Mouse (Mus musculus) kidney, adult 11 months (tissue): ENCODE measurements around the gene Msx1.

Source experiments
- DNase-seq: peaks from one replicate; pipeline ENCODE4 v3.0.0; 2022

Gene Msx1

GRCm38 (mm10) chr5:37825611-37826445 is 1.4 kb upstream of the Msx1 start:
- no peak for DNase-seq

DNA sequence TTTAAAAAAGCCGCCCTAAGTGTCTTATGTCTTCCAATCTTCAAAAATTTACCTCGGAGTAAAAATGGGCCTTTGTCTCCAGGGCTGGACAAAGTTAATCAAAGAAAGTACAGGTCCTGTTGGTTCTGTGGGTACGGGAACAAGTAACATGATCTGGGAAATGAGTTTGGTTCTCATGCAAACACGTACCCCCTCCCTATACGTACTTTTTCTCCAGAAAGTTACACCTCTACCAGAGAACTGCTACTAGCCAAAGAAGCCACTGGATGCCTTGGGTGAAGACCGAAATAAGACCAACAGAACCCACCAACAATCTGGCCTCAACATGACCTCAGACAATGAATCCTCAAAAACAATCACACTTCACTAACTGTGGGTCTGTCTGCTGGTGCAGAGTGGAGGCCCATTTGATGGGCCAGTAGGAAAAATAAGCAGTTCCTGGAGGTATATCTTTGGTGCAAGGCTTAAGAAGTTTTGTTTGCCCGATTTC is 773 bp upstream of the Msx1 start:
- no peak for DNase-seq

DNA sequence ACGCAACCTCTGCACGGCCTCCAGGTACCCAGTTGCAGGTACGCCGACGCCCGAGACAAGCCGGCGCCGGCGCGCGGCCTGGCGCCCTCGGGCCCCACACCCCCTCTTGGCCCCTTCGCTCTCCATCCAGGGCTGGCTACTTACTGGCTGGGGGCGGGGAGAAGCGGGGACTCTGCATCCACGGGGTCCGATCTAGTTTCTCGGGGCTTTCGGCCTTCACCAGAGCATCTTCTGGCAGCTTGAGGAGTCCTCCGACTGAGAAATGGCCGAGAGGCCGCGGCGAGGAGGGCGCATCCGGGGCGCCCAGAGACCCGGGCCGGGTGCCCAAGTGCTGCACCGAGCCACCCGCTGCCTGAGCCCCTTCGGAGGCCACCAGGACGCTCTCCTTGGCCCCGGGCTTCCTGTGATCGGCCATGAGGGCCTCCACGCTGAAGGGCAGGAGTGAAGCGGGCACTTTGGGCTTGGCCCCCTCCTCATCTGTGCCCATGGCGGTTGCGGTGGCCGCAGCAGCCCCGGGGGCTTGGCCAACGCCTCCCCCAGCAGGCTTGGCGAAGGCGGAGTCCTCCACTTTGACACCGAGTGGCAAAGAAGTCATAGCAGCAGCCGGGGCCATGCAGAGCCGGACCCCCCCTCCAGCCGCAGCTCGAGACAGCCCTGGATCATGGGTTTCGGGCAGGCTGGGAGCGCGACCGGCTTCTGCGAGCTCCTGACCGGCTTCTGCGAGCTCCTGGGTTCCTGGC is 492 bp downstream of the Msx1 start:
- no peak for DNase-seq

GRCm38 (mm10) chr5:37822791-37823720 is 1.3 kb downstream of the Msx1 start:
- DNase-seq: no peak

GRCm38 (mm10) chr5:37822116-37822707 is 2.2 kb downstream of the Msx1 start:
- DNase-seq: no peak

GRCm38 (mm10) chr5:37821111-37821601 is 3.2 kb downstream of the Msx1 start:
- DNase-seq: no peak

DNA sequence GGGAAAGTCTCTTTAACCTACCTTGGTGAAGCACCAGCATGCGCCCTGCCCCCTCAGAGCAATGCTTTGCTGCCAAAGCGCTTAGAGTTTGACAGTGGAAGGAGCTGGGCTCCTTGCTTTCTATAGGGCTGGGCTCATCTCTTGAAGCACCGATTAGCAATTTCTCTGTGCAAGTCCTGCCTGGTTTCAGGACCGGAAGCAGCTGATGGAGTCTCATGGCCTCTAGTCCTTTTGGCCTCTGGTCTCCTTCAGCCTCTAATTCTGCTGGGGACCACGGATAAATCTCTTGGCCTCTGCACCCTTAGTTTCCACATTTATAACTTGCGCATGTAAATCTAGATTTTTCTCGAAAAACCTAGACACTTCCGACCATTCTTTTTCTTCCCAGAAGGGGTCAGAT is 3.7 kb downstream of the Msx1 start:
- no peak for DNase-seq

DNA sequence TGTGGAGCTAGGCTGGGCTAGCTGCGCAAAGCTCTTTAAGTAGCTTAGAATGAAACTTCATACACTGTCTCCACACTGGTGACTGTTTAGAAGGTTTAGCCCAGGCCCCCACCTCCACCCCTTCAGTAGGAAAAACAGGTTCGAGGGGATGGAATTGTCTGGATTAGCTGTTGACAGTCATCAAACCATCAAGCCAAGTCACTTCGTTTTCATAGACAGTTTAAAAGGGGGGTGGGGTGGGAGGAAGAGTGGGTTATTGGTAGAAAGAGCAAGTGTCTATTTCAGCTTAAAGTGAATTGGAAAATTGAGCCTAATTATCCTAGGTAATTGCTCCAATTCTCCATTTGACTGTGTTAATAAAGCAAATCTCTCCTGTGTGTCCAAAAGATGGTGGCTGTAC is 4.4 kb downstream of the Msx1 start:
- no peak for DNase-seq

DNA sequence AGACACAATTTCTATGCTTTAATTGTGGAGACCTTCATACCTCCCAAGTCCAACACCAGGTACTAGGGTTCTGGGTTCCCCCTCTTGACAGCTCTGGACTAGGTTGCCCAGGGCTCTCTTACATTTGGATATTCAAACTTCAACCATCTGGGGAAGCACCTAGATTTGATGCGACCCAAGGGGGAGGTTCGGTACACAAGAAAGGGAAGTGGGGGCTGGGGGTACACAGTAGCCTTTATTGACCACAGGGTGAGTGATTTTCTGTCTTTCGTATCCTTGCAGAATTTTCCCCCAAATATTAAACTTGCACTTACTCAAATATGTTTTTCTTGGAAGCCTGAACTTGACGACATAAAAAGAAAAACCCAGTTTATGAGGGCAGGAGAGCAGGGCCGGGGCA is 4.8 kb downstream of the Msx1 start:
- DNase-seq: no peak

DNA sequence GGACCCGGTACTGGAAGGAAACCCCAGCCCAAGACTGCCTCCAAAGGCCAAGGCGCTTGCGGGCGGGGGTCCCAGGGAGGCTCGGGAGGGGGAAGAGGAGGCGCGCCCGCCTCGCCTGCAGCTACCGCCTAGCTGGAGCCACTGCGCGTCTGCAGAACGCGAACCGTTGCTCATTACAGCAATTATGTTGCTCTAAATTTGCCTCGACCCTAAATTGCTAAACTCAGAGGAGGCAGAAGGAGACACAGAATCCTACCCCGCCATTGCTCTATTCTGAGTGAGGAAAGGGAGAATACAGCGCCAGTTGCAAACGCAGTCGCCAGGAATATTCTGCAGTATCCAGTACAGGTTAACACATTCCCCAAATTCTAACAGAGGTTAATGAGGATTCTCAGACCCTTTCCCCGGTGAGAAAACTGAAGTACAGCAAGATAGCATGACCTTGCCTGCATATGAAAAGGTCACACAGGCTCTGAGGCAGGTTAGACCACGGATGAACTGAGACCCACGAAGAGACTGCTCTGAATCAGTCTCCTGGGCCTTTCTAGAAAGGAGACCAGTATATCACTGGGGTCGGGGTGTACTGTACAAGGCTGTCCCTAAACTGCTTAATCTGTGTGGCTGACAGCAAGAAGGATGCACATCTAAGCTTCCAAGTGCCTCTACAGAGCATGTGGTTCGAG is 5.7 kb downstream of the Msx1 start:
- DNase-seq: no peak

GRCm38 (mm10) chr5:37817658-37818532 is 6.5 kb downstream of the Msx1 start:
- no peak for DNase-seq

DNA sequence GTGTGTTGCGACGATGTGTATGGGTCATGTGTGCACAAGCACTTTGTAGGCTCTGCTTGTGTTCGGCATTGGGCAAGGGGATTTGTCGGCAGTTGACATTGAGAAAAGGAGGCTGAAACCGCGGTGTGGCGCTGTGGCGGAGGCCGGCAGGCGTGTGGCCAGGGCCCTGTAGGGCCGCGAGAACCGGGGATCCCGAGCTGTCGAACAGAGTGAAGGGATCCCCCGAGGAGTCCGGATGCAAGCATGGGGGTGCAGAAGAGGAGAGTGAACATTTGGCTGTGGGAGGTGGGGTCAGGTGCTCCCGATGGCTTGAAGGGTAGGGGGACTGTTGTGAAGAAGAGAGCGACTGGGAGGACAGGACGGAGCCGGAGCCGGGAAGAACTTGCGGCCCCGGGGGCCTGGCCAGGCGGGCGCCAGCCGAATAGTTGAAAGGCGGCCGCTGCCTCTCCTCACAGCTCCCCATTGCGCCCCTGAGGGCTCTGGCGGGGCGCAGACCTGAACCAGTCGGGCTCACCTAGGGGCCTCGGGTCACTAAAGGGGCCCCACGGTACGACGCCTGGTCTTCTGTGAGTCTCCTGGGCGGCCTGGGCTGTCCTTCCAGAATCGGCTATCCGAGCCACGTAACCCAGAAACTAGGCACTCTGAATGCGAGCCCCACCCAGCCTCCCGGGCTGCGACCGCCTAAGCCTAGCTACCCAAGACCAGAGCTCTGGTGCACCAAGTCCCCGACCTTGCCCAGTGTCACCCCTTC is 7.3 kb downstream of the Msx1 start:
- DNase-seq: no peak

- DNase-seq: no peak
Observed at GRCm38 (mm10) chr5:37815909-37816308, 8.5 kb downstream of the Msx1 start.

- DNase-seq: no peak
Observed at GRCm38 (mm10) chr5:37814169-37814568, 10.2 kb downstream of the Msx1 start.

DNA sequence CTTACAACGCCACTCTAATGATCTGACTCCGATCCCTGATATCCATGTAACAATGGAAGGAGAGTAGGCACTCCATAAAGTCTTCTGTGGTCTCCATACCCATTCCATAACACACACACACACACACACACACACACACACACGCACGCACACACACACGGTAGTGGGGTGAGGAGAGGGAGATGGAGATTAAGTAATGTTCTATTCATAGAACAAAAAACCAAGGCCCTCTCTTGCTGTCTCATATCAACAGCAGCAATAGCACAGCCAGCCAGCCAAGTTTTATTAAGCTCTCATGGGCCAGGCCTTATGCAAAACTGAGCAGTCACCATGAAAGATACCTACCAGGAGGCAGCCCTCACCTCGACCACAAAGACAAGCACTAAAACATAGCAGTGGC is 19.1 kb downstream of the Msx1 start:
- DNase-seq: no peak

GRCm38 (mm10) chr5:37804512-37805118 is 19.8 kb downstream of the Msx1 start:
- no peak for DNase-seq

GRCm38 (mm10) chr5:37797251-37797650 is 27.1 kb downstream of the Msx1 start:
- DNase-seq: no peak

- no peak for DNase-seq
Observed at GRCm38 (mm10) chr5:37796751-37797150, 27.6 kb downstream of the Msx1 start.

DNA sequence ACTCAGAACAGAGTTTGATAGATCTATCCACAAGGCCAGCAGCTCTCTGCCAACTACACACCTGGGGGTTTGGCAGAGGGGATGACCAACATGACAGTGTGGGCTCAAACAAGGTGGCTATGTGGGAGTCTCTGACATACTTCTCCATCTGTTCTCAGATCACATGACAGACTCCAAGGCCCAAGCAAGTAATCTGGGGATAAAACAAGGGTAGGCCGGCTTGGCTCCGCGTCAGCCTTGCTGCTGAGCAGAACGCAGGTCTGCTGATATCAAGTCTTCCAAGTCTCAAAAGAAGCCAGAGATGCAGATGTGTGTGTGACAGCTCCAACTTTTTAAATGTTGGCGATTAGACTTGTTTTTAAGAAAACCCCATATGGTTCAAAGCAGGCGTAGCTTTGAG is 28.7 kb downstream of the Msx1 start:
- DNase-seq: no peak

DNA sequence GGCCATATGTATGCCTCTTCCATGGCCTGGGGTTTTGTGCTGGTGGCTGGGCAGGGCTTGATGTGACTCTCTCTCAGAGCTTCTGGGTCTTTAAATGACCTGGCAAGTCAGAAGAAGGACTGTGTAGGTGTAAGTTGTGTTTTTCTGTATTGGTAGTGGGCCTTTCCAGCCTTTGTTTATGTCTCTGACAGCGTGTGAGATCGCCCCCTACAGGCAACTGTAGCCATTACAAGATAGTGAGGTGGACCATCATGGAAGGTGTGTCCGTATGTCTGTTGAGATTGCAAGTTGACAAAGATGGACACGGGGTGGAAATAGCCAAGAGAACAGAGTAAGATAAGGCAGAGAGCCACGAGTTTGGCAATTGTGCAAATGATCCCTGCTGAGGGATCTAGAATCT is 32.2 kb downstream of the Msx1 start:
- no peak for DNase-seq
